Mouse (Mus musculus) myocyte (in vitro differentiated cells): ENCODE data around the gene Serhl. TPM values are rescaled to one million over a fixed set of nuclear protein-coding genes. Genes with fewer than 3 reads are reported as not detected.
"Not testable (repeated sequence)": the region's sequence is repeated elsewhere in the genome, so short reads cannot be mapped to it uniquely, and the experiment has no call there.

Source experiments
- H3K27me3 ChIP-seq: one replicate; pipeline ENCODE4 v1.6.1; 2011; ENCODE audit not compliant: control insufficient read depth, insufficient read depth, insufficient read length
- H3K36me3 ChIP-seq: one replicate; pipeline ENCODE4 v1.6.1; 2011; ENCODE audit not compliant: control insufficient read depth, insufficient read depth
- H3K4me2 ChIP-seq: one replicate; pipeline ENCODE4 v1.6.1; 2011; ENCODE audit warnings: low read depth, control low read depth
- H3K4me3 ChIP-seq: one replicate; pipeline ENCODE4 v1.5.1; 2011; ENCODE audit warnings: mild to moderate bottlenecking, control low read depth, moderate library complexity
- H3K79me2 ChIP-seq: one replicate; pipeline ENCODE4 v1.6.1; 2011; ENCODE audit not compliant: control insufficient read depth, insufficient read depth
- H3ac ChIP-seq: one replicate; pipeline ENCODE4 v1.6.1; 2011; ENCODE audit not compliant: control insufficient read depth, insufficient read length
- CEBPB ChIP-seq: IDR thresholded peaks from 2 replicates; pipeline ENCODE4 v1.6.1; 2011; ENCODE audit warnings: mild to moderate bottlenecking, moderate library complexity; ENCODE audit not compliant: poor library complexity, insufficient read depth, severe bottlenecking
- E2F4 ChIP-seq: IDR thresholded peaks from one replicate; pipeline ENCODE4 v1.6.1; 2011; ENCODE audit warnings: mild to moderate bottlenecking, control low read depth, moderate library complexity; ENCODE audit not compliant: insufficient read depth
- MAX ChIP-seq: IDR thresholded peaks from one replicate; pipeline ENCODE4 v1.6.1; 2011; ENCODE audit warnings: low read depth, mild to moderate bottlenecking, control low read depth
- MYOD1 ChIP-seq, 3 experiments: IDR thresholded peaks; one replicate each; pipeline ENCODE4 v1.6.1; 2011; ENCODE audit warnings: control low read depth in 2 of 3, low read depth in 2 of 3, mild to moderate bottlenecking in 2 of 3, moderate library complexity in 1 of 3; ENCODE audit not compliant: insufficient read length in 2 of 3, control insufficient read depth in 1 of 3
- MYOG ChIP-seq, 3 experiments: IDR thresholded peaks; one replicate each; pipeline ENCODE4 v1.6.1; 2011; ENCODE audit warnings: control low read depth in 2 of 3, low read depth in 2 of 3, mild to moderate bottlenecking in 2 of 3; ENCODE audit not compliant: insufficient read length in 2 of 3, control insufficient read depth in 1 of 3, insufficient read depth in 1 of 3
- POLR2A ChIP-seq: IDR thresholded peaks from one replicate; pipeline ENCODE4 v1.6.1; 2011; ENCODE audit warnings: low read depth, mild to moderate bottlenecking, control low read depth, moderate library complexity; ENCODE audit not compliant: insufficient read length
- POLR2AphosphoS2 ChIP-seq: IDR thresholded peaks from one replicate; pipeline ENCODE4 v1.6.1; 2011; ENCODE audit warnings: low read depth, control low read depth; ENCODE audit not compliant: insufficient read length
- REST ChIP-seq: IDR thresholded peaks from one replicate; pipeline ENCODE4 v1.6.1; 2011; ENCODE audit warnings: mild to moderate bottlenecking, control low read depth, moderate library complexity; ENCODE audit not compliant: insufficient read depth, insufficient read length
- SRF ChIP-seq: IDR thresholded peaks from one replicate; pipeline ENCODE4 v1.6.1; 2011; ENCODE audit warnings: low read depth; ENCODE audit not compliant: control insufficient read depth, insufficient read length
- TCF12 ChIP-seq: IDR thresholded peaks from one replicate; pipeline ENCODE4 v1.6.1; 2011; ENCODE audit warnings: mild to moderate bottlenecking, control low read depth; ENCODE audit not compliant: poor library complexity, insufficient read depth, severe bottlenecking
- TCF3 ChIP-seq: IDR thresholded peaks from one replicate; pipeline ENCODE4 v1.6.1; 2011; ENCODE audit warnings: low read depth, control low read depth; ENCODE audit not compliant: insufficient read length
- USF1 ChIP-seq: IDR thresholded peaks from one replicate; pipeline ENCODE4 v1.6.1; 2011; ENCODE audit warnings: low read depth, mild to moderate bottlenecking, control low read depth, moderate library complexity
- polyA plus RNA-seq: library from polyadenylated mRNA; unstranded; fragments of >200 nt; fragmentation: generic; extraction: Trizol; gene quantifications from one replicate; pipeline ENCODE4 v1.2.1, GENCODE M21; 2012; ENCODE audit warnings: missing spikeins

Serhl gene
- 33.7 TPM for polyA plus RNA-seq

DNA sequence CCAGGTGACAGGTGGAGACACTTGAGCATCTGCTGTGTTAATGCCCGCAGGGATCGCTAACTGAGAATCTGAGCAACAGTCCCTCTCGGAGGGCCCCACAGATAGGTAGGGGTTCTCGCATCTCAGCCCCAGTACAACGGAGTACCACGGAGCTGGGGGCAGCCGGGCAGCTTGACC, at the start of gene Serhl:
Serhl (plus strand) TSS at position 78 of the 177 bp plus-strand sequence.
- Histone ChIP-seq H3K79me2 (no peaks in the 10 kb centered on the region), H3ac (no peak within 1 kb of the TSS), H3K27me3 (peaks cover 18% of the 10 kb centered on the region), H3K4me2 (no peak within 1 kb of the TSS), H3K36me3 (no peaks in the 10 kb centered on the region), H3K4me3 (no peak within 1 kb of the TSS)
- TF ChIP-seq REST = no peak
- no peak for TF ChIP-seq MAX
- no peak for TF ChIP-seq POLR2AphosphoS2
- no peak for TF ChIP-seq SRF
- TF ChIP-seq TCF12 = no peak
- TF ChIP-seq USF1 = no peak
- no peak for TF ChIP-seq MYOD1 (IDR thresholded peaks at IDR 0.05; ENCODE audit: control insufficient read depth in 1 of 3, insufficient read length in 2 of 3, low read depth in 2 of 3)
- TF ChIP-seq TCF3 = no peak
- no peak for TF ChIP-seq MYOG (IDR thresholded peaks at IDR 0.05; ENCODE audit: control insufficient read depth in 1 of 3, insufficient read depth in 1 of 3, insufficient read length in 2 of 3, low read depth in 2 of 3)
- no peak for TF ChIP-seq E2F4
- TF ChIP-seq CEBPB = no peak
- TF ChIP-seq POLR2A = no peak

DNA sequence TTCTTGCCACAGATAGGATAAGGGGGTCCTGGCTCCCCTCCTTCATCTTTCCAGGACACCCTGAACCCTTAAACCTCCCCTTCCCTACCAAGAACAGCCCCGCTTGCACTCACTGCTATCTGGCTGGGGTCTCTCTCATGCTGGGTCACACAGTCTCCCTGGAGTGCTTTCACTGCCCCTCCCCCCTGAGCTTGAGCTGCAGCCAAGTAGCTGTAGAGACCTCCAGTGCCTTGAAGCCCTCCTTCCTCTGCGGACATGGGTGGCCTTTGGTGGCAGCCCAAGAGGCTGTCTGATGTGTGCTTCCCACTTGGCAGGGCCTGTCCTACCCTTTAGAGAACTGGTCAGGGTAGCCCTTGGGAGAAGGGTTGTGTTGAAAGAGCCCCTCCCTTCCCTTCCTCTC, 49.1 kb upstream of the Serhl start:
- no peaks in the 10 kb centered on the region for H3K36me3 ChIP-seq
- no peak overlapping the region for H3ac ChIP-seq
- no peak overlapping the region for H3K4me2 ChIP-seq
- no peak overlapping the region for H3K4me3 ChIP-seq
- TF ChIP-seq MYOD1 (IDR thresholded peaks at IDR 0.05; ENCODE audit: control insufficient read depth in 1 of 3, insufficient read length in 2 of 3, low read depth in 2 of 3) = no peak
- TF ChIP-seq TCF12 = no peak
- no peak for TF ChIP-seq MYOG (IDR thresholded peaks at IDR 0.05; ENCODE audit: control insufficient read depth in 1 of 3, insufficient read depth in 1 of 3, insufficient read length in 2 of 3, low read depth in 2 of 3)
- no peak for TF ChIP-seq POLR2AphosphoS2
- TF ChIP-seq E2F4 = no peak
- TF ChIP-seq CEBPB = no peak
- no peak for TF ChIP-seq SRF
- no peak for TF ChIP-seq MAX
- TF ChIP-seq REST = no peak
- no peak for TF ChIP-seq TCF3
- peaks cover 76% of the 10 kb centered on the region for H3K27me3 ChIP-seq
- no peaks in the 10 kb centered on the region for H3K79me2 ChIP-seq

DNA sequence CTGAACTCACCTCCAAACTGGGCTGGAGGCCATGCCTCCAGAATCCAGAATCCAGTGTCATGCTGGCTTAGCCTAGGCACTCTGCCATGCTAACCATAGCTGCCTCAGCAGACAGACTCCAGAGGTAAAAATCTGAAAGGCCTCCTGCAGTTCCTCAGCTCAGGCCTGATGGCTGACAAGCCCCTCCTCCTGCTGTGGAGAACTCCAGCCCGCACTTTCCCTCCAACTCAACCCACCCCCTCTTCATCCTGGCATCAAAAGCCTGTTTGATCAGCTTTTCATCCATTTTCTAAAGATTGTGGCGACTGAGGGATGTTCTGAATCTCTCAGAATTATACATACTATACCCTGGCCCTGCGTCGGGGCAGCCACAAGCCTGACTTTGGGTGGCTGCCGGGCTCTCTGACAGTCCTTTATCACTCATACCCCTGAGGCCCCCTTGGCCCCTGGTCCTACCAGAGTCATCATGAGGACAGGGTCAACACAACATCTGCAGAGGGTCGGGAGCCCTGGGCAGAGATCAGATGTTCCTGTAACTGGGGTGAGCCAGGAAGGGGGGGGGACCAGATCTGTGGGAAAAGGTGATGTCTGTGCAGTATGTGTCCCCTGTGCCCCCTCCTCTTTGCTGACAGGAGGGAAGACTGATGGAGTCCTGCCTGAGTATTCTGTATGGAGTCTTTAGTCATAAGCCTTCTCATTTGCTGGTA, 46.5 kb upstream of the Serhl start:
- H3K36me3 ChIP-seq = no peaks in the 10 kb centered on the region
- no peak overlapping the region for H3K4me2 ChIP-seq
- no peak overlapping the region for H3K4me3 ChIP-seq
- H3K79me2 ChIP-seq = no peaks in the 10 kb centered on the region
- peaks cover 62% of the 10 kb centered on the region for H3K27me3 ChIP-seq
- H3ac ChIP-seq = no peak overlapping the region
- TF ChIP-seq CEBPB (no peak), TCF12 (no peak), USF1 (no peak), E2F4 (no peak), POLR2A (no peak), SRF (no peak), TCF3 (no peak), REST (no peak), MAX (no peak), MYOG (IDR thresholded peaks at IDR 0.05; ENCODE audit: control insufficient read depth in 1 of 3, insufficient read depth in 1 of 3, insufficient read length in 2 of 3, low read depth in 2 of 3) (no peak), POLR2AphosphoS2 (no peak), MYOD1 (IDR thresholded peaks at IDR 0.05; ENCODE audit: control insufficient read depth in 1 of 3, insufficient read length in 2 of 3, low read depth in 2 of 3) (no peak)

DNA sequence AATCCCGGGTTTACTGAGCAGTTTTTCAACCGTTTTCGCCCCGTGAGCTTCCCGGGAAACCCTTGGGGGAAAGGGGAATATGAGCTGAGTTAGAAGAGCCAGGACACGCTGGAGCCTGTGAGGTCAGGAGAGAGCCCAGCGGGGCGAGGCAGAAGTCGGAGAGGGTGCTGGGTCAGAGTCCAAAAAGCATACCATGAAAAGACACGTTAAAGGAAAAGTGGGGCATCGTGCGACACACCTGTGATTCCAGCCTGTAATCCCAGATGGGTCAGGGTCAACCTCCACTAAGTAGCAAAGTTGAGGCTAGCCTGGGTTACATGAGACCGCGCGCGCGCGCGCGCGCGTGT, 46.0 kb upstream of the Serhl start:
- Histone ChIP-seq H3K36me3 (no peaks in the 10 kb centered on the region), H3K79me2 (no peaks in the 10 kb centered on the region), H3K4me3 (no peak overlapping the region), H3K27me3 (peaks cover 67% of the 10 kb centered on the region), H3ac (no peak overlapping the region), H3K4me2 (no peak overlapping the region)
- TF ChIP-seq E2F4 = no peak
- TF ChIP-seq POLR2A = no peak
- TF ChIP-seq TCF12 = no peak
- no peak for TF ChIP-seq MYOG (IDR thresholded peaks at IDR 0.05; ENCODE audit: control insufficient read depth in 1 of 3, insufficient read depth in 1 of 3, insufficient read length in 2 of 3, low read depth in 2 of 3)
- no peak for TF ChIP-seq SRF
- no peak for TF ChIP-seq TCF3
- TF ChIP-seq MAX = no peak
- no peak for TF ChIP-seq CEBPB
- TF ChIP-seq MYOD1 (IDR thresholded peaks at IDR 0.05; ENCODE audit: control insufficient read depth in 1 of 3, insufficient read length in 2 of 3, low read depth in 2 of 3) = no peak
- TF ChIP-seq USF1 = no peak
- no peak for TF ChIP-seq REST
- TF ChIP-seq POLR2AphosphoS2 = no peak

DNA sequence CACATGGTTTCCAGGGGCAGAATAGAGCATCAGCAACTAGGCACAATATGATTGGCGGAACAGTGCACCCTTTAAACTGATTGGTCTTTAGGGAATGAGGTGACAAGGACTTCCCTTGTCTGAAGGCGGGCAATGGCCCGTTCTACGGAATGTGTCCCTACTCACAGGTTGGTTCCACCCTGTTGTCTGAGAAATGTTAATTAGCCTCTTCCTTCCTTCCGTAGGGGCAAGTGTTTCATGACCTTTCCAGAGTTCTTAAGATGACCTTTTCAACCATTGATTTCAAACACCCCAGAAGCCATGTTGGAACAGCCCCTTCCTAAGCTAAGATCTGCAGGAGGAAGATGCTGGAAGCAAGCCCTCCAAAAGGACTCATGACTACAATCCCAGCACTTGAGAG, 43.7 kb upstream of the Serhl start:
- H3K79me2 ChIP-seq, H3K4me3 ChIP-seq, H3ac ChIP-seq, H3K36me3 ChIP-seq, H3K4me2 ChIP-seq: not testable (repeated sequence)
- H3K27me3 ChIP-seq = peaks cover 58% of the 10 kb centered on the region
